Mouse (Mus musculus): ENCODE data around the gene Prkcb.

- TF ChIP-seq CTCF (IDR thresholded peaks at IDR 0.05; ENCODE audit: low read depth, low read length) (no peak), POLR2A (IDR thresholded peaks at IDR 0.05; ENCODE audit: insufficient read depth, low read length) (no peak)
Measured at GRCm38 (mm10) chr7:122506467-122506866, 217.9 kb downstream of the Prkcb start.
